Mouse (Mus musculus) embryo, embryonic 10.5 days (tissue): ENCODE data around the gene Sec14l5.

Experiments used
- DNase-seq: peaks from one replicate; pipeline ENCODE4 v3.0.0-alpha.2; 2015; ENCODE audit warnings: low spot score

Gene Sec14l5

DNA sequence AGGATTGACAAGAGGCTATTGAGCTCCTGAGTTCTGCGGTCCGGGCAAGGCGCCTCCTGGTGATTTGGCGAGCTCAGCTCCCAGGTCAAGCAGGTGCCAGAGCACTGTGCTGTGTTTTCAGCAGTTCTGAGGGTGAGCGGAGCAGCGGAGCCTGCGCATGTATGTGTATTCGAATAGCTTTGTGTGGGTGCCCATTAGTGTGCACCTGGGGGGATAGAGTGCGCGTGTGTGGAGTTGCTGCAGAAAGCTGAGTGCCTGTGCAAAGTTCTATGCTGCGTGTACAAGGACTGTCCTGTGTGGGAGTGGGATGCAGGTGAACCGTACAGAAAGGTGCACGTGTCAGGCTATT lies at the start of gene Sec14l5:
TSS of gene Sec14l5 (plus strand) at position 73 of the 349 bp plus-strand sequence.
- DNase-seq = no peak

GRCm38 (mm10) chr16:5101000-5101399 lies 45.9 kb upstream of the Sec14l5 start:
- DNase-seq = no peak

GRCm38 (mm10) chr16:5109877-5110276 lies 37.0 kb upstream of the Sec14l5 start:
- no peak for DNase-seq

DNA sequence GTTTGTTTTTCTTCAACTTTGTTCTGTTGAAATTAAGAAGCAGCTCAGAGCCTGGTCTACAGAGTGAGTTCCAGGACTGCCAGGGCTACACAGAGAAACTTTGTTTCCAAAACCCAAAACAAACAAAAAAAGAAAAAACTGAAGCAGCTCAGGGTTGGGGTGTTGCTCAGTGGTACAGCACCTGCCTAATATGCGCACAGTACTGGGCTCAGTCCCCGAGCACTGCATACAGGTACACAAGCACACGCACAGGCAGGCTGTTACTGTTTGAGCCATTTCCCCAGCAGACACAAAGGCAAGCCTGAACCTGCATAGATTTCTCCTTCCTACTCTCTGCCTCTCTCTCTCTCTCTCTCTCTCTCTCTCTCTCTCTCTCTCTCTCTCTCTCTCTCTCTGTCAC lies 35.9 kb upstream of the Sec14l5 start:
- DNase-seq = no peak

DNA sequence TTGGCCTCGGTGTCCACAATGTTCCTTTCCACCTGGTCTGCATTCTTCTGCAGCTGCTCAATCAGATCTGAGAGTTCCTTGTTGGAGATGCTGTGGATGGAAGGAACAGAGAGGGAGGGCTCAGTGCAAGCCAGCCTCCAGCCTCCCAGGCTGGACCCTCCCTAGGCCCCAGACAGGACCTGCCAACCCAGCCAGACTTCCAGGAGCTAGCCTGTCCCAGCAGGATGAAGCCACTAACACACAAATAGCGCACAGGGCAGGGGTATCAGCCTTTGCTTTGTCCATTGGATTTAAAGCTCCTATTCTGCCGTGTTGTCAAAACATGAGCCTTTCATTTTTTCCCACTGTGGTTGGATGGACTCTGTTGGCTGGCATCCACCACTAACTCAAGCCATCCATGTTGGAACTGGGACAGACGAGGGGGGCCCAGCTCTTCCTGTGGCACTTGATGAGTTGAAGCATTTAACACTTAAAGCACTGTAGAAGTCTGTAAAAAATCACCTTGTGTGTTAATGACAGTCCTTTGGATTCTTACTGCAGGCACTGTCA lies 33.8 kb upstream of the Sec14l5 start:
- DNase-seq = no peak

- DNase-seq = peak; percentile 8
Observed at GRCm38 (mm10) chr16:5113582-5113981, 33.3 kb upstream of the Sec14l5 start.

DNA sequence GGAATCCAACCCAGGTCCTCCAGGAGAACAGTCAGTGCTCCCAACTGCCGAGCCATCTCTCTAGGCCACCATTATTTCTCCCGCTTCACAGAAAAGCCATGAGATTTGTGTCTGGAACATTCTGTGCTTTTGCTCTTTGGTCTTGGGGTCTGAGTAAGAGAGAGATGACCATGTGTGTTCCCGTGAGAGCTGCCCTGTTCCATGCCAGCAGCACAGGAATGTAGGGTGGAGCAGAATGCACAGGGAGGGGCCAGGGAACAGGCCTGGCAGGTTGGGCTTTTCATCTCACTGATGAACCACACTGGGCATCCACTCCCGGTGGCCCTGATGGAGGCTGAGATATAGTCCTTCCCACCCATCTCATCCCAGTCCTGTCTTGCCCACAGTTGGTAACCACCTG lies 27.5 kb upstream of the Sec14l5 start:
- no peak for DNase-seq

DNA sequence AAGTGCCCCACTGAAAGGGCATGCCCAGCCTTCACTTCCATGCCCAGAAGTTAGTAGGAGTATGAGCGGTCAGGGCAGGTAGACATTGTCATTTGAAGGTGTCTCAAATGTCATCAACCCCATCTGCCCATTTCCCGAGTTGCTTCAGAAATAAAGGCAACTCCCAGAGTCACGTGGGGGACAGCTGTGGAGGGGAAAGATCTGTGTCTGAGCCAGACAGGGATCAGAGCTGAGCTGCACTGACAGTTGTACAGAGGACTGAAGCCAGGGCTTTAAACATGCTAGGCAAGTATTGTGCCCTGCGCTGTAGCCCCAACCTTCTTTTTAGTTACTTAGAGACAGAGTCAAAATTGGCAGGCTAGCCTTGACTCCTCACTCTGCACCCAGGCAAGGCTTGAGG lies 27.1 kb upstream of the Sec14l5 start:
- no peak for DNase-seq

GRCm38 (mm10) chr16:5123476-5123875 lies 23.4 kb upstream of the Sec14l5 start:
- DNase-seq = no peak

DNA sequence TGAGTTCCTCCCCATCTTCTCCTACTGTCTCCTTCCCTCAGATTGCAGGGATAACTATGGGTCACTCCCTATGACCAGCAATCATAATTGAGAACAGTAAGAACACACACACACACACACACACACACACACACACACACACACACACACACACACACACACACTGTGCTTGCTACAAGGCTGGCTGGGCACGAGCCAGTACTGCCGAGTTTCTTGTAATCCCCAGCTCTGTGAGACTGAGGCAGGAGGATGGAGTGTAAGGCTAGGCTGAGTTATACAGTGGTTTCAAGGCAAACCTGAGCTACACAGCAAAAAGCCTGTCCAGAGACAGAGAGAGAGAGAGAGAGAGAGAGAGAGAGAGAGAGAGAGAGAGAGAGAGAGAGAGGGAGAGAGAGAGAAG lies 16.7 kb upstream of the Sec14l5 start:
- no peak for DNase-seq

- no peak for DNase-seq
Observed at GRCm38 (mm10) chr16:5130766-5131165, 16.1 kb upstream of the Sec14l5 start.

DNA sequence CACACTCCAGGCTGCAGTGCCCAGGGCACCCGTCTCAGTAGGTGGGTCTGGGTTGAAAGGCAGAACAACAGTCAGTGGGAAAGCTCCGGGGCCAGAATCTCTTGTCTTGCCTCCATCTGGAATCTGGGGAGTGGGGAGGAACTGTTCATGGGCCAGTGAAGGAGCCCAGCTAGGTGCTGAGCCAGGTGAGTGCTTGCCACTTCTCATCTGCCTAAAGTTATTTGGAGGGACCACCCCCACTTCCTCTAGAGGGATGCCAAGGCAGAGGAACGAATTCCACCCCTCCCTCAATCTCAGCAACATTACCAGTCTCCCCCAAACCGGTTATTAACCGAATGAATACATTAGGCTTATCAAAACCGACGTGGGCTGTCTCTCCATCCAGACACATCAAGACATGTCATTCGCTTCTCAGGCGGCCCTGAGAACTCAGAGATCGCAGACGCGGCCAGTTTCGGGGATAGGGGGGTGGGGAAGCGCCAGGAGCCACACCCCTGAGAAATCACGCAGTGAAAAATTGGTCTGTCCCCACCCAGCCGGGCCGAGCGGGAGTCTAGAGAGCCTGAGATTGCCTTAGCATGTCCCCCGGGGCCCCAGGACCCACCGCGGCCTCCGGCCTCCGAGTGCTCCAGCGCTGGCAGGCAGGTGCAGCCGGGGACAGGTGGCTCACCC lies 15.5 kb upstream of the Sec14l5 start:
- DNase-seq = no peak

DNA sequence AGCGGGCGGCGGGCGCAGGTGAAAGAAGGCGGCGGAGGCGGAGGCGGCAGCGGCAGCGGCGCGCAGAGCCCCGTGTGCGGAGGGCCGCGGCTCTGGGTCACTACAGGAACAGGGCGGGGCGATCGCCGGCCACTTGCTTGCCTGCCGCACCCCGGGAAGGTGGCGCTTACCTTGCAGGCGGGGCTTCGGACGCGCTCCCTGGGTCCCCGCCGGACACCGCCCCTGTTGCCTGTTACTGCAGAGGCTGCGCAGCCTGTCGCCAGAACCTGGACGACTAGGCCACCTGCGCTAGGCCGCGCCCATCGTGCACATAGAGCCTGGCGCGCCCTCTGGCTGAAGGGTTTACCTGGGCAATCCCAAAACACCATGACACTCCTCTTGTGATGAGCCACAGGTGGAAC lies 14.5 kb upstream of the Sec14l5 start, which contains the start of gene Ppl:
TSS of gene Ppl (minus strand) at position 21 of the 401 bp plus-strand sequence.
- DNase-seq = peak; percentile 37

DNA sequence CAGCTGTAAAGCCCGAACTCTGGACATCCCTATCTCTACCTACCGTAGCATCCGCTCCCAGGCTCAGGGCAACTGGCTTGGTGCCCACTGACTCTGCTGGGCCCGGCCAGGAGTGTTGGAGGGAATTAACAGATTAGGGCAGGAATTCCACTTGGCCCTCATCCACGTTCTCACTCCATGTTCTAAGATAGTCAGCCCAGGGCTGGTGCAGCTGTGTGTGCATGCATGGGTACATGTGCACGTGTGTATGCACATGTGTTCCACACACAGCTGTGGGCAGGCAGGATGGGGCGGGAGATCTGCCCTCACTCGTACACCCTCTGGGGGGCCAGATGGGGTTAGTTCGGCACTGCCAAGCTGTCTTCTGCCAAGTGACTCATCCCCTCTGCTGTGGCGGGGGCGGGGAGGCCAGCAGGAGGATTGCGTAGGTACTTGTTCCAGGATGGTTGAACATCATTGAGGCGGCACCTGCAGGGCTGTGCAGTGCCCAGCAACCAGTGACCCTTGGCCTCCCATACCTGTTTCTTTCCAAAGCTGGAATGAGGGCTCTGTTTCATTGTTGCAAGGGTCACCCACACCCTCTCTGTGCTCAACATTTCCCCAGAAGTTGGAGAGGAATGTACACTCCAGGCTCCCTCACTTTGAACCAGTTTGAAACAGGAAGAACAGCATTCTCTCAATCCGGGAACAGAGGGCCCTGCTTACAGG lies 12.1 kb upstream of the Sec14l5 start:
- no peak for DNase-seq

DNA sequence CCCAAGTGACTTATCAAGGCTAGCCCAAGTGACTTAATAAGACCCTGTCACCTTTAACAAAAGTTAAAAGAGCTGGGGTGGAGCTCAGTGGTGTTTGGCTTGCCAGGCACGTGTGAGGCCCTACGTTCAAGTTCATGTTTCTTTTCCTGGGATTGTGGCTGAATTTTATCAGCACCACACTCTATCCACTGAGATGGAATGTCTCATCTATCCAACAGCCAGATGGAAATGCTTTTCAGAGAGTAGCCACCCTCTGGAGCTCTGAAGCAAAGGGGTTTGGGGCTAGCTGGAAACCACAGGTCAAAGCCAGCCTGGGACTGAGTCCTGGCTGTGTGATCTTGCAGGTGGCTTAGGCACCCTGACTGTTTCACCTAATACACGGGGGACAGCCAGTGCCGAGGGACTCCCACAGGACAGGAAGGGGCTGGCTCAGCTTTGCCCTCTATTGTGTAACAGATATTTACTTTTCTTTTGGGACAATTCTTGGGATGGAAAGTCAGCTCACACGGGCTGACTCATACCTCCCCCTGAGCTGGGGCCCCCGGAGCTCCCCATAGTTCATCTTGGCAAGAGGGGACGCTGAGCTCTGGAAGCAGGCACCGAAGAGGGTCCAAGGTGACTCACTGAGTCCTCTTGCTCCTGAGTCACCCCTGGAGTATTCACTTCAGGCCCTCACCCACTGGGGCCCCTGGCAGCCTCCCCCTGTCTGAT lies 11.2 kb upstream of the Sec14l5 start:
- no peak for DNase-seq

- DNase-seq = peak; percentile 49
Observed at GRCm38 (mm10) chr16:5136505-5136904, 10.4 kb upstream of the Sec14l5 start.

DNA sequence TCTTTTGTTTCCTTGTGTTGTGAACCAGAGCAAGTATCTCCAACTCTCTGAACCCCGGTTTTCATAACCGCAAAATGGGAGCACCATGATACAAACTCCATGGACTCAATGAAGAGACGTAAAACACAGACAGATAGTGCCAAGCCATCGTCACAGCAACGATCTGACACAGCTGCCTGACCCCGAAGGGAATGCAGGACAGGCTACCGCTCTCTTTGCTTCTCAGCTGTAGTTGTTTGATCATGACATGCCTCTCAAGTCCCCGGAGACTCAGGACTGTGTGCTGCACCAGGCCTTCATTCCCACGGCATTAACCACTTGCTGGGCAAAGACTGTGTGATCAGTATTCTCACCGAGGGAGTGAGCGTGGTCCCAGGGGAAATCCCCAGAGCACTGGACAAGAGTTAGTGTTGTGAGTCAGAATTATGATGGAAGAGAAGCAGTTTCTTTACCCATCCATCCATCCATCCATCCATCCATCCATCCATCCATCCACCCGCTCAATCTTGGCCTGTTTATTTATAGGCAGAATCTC lies 9.8 kb upstream of the Sec14l5 start:
- DNase-seq = peak; percentile 13

- DNase-seq = no peak
Observed at GRCm38 (mm10) chr16:5139741-5140140, 7.2 kb upstream of the Sec14l5 start.

- DNase-seq = peak; percentile 97
Observed at GRCm38 (mm10) chr16:5145570-5145969, 1.3 kb upstream of the Sec14l5 start.

DNA sequence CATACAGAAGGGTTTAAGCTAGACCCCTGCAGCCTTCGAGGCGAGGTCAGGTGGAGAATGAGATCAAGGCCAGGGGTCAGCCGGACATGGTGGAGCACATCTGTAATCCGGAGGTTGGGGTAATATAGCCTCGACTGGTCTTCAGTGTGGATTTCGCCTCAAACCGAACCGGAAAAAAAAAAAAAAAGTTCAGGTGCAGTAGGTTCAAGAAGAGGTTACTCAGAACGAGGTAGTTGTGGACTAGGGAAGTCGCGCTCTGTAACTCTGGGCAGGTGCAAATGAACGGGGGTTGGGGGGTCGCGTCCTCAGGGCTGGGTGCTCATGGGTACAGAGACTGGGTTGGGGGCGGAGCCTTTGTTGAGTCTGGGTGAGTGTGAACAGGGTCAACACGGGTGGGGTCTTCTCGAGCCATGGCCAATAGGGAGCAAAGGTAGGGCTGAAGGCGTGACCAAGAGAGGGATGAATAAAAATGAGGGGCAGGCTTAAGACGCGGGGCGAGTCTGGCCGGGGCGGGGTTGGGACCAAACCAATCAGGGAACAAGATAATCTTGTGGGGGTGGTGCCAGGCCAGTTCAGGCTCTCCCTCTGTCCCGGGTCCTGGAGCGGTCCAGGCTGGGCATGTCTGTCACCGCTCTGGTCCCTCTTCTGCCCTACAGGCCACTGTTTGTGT lies 407 bp upstream of the Sec14l5 start:
- DNase-seq = peak; percentile 90

GRCm38 (mm10) chr16:5150544-5150943 lies 3.6 kb downstream of the Sec14l5 start:
- no peak for DNase-seq
